Mouse (Mus musculus): ENCODE measurements around the gene Gm10024. TPM values are rescaled to one million over a fixed set of nuclear protein-coding genes. Genes with fewer than 3 reads are reported as not detected.
"Not testable (repeated sequence)": the region's sequence is repeated elsewhere in the genome, so short reads cannot be mapped to it uniquely, and the experiment has no call there.

Gm10024 gene
- total RNA-seq, 2 experiments from 2014 or later: not detected

GRCm38 (mm10) chr10:77729241-77729640 is 18.0 kb downstream of the Gm10024 start:
- peak in 1 of 2 experiments; percentile 10 for DNase-seq

GRCm38 (mm10) chr10:77735928-77736327 is 24.7 kb downstream of the Gm10024 start:
- no peak for DNase-seq

- no peak for DNase-seq
These were observed 27.7 kb downstream of the Gm10024 start for GRCm38 (mm10) chr10:77738929-77739328.

- not testable (repeated sequence) for DNase-seq
These were observed 30.8 kb downstream of the Gm10024 start, which contains the start of gene Gm18596 for GRCm38 (mm10) chr10:77741924-77742688. Gene Gm18596, minus strand, starts transcription at chr10:77742638.

- DNase-seq: not testable (repeated sequence)
These were observed 39.4 kb downstream of the Gm10024 start for GRCm38 (mm10) chr10:77750686-77751085.

- DNase-seq: not testable (repeated sequence)
These were observed 40.0 kb downstream of the Gm10024 start, which contains the start of gene Gm9736 for GRCm38 (mm10) chr10:77751254-77751653. Gene Gm9736, minus strand, starts transcription at chr10:77751354.

GRCm38 (mm10) chr10:77752312-77752711 is 41.1 kb downstream of the Gm10024 start:
- not testable (repeated sequence) for DNase-seq

- no peak for DNase-seq
These were observed 42.2 kb downstream of the Gm10024 start for GRCm38 (mm10) chr10:77753448-77753847.

GRCm38 (mm10) chr10:77759582-77759981 is 48.3 kb downstream of the Gm10024 start, which contains the start of gene Gm3233:
Gene Gm3233, minus strand, starts transcription at chr10:77759682.
- DNase-seq: not testable (repeated sequence)

Other genes starting within 250 kb of the Gm10024 start
- gene Fam207a, start 195.7 kb upstream of the Gm10024 start, total RNA-seq (2021): 10 to 100 TPM in 1 of 2 experiments, 1 to 10 TPM in 1; 8.3 to 10.5 TPM
- gene Itgb2, start 181.2 kb upstream of the Gm10024 start, total RNA-seq (2021): 1 to 10 TPM; 6.8 to 7.9 TPM
- 100 to 1,000 TPM; 132 to 150 TPM for gene Pttg1ip, start 129.7 kb upstream of the Gm10024 start, total RNA-seq (2021)
- gene Sumo3, start 105.4 kb upstream of the Gm10024 start, total RNA-seq (2021): 10 to 100 TPM; 81.7 to 82.3 TPM
- 10 to 100 TPM; 15.5 to 15.7 TPM for gene Gm49325, start 105.3 kb upstream of the Gm10024 start, total RNA-seq (2021)
- 10 to 100 TPM; 80.9 to 82.8 TPM for gene Ube2g2, start 89.2 kb upstream of the Gm10024 start, total RNA-seq (2021)
- not detected for gene Tspear, start 24.9 kb upstream of the Gm10024 start, total RNA-seq (2021)
- gene Gm19402, start 20.7 kb upstream of the Gm10024 start, total RNA-seq (2021): not detected
- not detected for gene Gm9508, start 14.2 kb upstream of the Gm10024 start, total RNA-seq (2021)
- not detected for gene Gm10272, start 4.8 kb upstream of the Gm10024 start, total RNA-seq (2021)
- not detected for gene Gm10142, start 4.3 kb downstream of the Gm10024 start, total RNA-seq (2021)
- gene Krtap12-1, start 9.1 kb downstream of the Gm10024 start, total RNA-seq (2021): not detected
- not detected for gene Gm10100, start 15.0 kb downstream of the Gm10024 start, total RNA-seq (2021)
- not detected for gene Gm18596, start 31.2 kb downstream of the Gm10024 start, total RNA-seq (2021)
- not detected for gene Gm9736, start 39.9 kb downstream of the Gm10024 start, total RNA-seq (2021)
- not detected for gene Gm3233, start 48.2 kb downstream of the Gm10024 start, total RNA-seq (2021)
- gene Gm3238, start 59.9 kb downstream of the Gm10024 start, total RNA-seq (2021): not detected
- not detected for gene Gm7138, start 65.5 kb downstream of the Gm10024 start, total RNA-seq (2021)
- not detected for gene Gm3250, start 71.1 kb downstream of the Gm10024 start, total RNA-seq (2021)
- not detected for gene Gm7137, start 76.7 kb downstream of the Gm10024 start, total RNA-seq (2021)
- gene Gm9639, start 83.6 kb downstream of the Gm10024 start, total RNA-seq (2021): not detected
- gene Gm19668, start 87.7 kb downstream of the Gm10024 start, total RNA-seq (2021): not detected
- gene Gm9507, start 100.4 kb downstream of the Gm10024 start, total RNA-seq (2021): not detected
- not detected for gene Gm2696, start 103.2 kb downstream of the Gm10024 start, total RNA-seq (2021)
- not detected for gene Krtap10-4, start 115.6 kb downstream of the Gm10024 start, total RNA-seq (2021)
- gene Krtap10-10, start 124.5 kb downstream of the Gm10024 start, total RNA-seq (2021): not detected
- gene Gm36176, start 135.3 kb downstream of the Gm10024 start, total RNA-seq (2021): not detected
- not detected for gene Gm10318, start 141.4 kb downstream of the Gm10024 start, total RNA-seq (2021)
- gene Gm3285, start 150.5 kb downstream of the Gm10024 start, total RNA-seq (2021): not detected
- gene Lrrc3, start 191.1 kb downstream of the Gm10024 start, total RNA-seq (2021): under 1 TPM; 0.49 to 0.69 TPM

Measured in heart, adult 18-20 months (tissue).